Mouse (Mus musculus) lung, postnatal 0 days (tissue): ENCODE data around the gene Luzp2.

ENCODE experiments used
- CTCF ChIP-seq: IDR thresholded peaks from 2 replicates; pipeline ENCODE4 v1.5.1; 2016; ENCODE audit warnings: antibody characterized with exemption, mild to moderate bottlenecking
- EP300 ChIP-seq: IDR thresholded peaks from 2 replicates; pipeline ENCODE4 v1.6.1; 2016; ENCODE audit warnings: antibody characterized with exemption, mild to moderate bottlenecking, control low read depth

DNA sequence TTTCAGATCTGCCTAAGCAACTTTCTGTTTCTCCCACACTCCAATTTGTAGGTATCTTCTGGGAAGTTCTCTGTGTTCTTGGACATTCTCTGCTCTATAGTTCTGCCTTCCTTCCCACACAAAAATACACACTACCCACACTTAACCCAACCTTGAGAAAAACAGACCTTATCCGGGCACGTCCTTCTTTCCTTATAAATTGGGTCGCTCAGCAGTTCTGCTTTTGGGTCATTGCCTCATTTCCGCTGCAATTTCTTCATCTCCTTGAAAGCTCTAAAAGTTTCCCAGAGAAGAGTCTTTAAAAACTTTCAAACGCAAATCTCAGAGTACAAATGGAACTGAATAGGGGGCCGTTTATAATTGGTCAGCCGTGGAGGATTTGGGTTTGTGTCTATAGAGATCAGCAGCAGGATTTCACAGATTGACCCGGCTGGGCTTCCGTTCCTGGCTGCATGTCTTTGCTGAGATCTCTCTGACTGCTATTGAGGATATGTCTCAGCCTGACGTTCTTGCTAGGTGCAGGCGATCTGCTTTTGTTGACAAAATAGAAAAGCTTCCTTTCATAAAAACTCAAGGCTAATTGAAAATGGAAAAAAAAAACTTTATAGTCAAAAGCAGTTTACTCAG, 26.0 kb downstream of the Luzp2 start:
- TF ChIP-seq CTCF (no peak), EP300 (no peak)
